Comparison of ENCODE assay signal across 8 mouse cellular contexts in genomic region chr17:75370120-75370519, GRCm38 (mm10).
DNase-seq lines count a peak whose midpoint lies in the region; ATAC-seq and TF ChIP-seq lines count a peak whose summit lies in the region.

No protein-coding gene starts in this region.

- H3K36me3 ChIP-seq in kidney, adult 2 months (ENCODE audit: control insufficient read depth, insufficient read depth, low read length) = no peaks in the 10 kb centered on the region
- H3K36me3 ChIP-seq in midbrain, embryonic 13.5 days = no peaks in the 10 kb centered on the region
- H3K36me3 ChIP-seq in hindbrain, embryonic 12.5 days = no peaks in the 10 kb centered on the region

- WGBS in kidney, adult 2 months = 93% methylated on average over 4 of the region's 4 CpGs
- WGBS in midbrain, embryonic 13.5 days = 89% methylated on average over 4 of the region's 4 CpGs
- 92% methylated on average over 4 of the region's 4 CpGs for WGBS in hindbrain, embryonic 12.5 days

- no peaks in the 10 kb centered on the region for H3K27me3 ChIP-seq in kidney, adult 2 months (replicated peaks; ENCODE audit: control insufficient read depth, insufficient read depth, low read length)
- H3K27me3 ChIP-seq in midbrain, embryonic 13.5 days = no peaks in the 10 kb centered on the region
- H3K27me3 ChIP-seq in hindbrain, embryonic 12.5 days = no peaks in the 10 kb centered on the region

- no peak overlapping the region for H3K4me2 ChIP-seq in midbrain, embryonic 13.5 days (replicated peaks)
- no peak overlapping the region for H3K4me2 ChIP-seq in hindbrain, embryonic 12.5 days (replicated peaks)

- H3K4me1 ChIP-seq in kidney, adult 2 months (ENCODE audit: control insufficient read depth, insufficient read depth, low read length) = no peaks in the 10 kb centered on the region
- no peaks in the 10 kb centered on the region for H3K4me1 ChIP-seq in midbrain, embryonic 13.5 days (replicated peaks)
- no peaks in the 10 kb centered on the region for H3K4me1 ChIP-seq in hindbrain, embryonic 12.5 days

- H3K27ac ChIP-seq in kidney, adult 2 months (ENCODE audit: insufficient read depth, low read depth, low read length) = no peak overlapping the region
- H3K27ac ChIP-seq in midbrain, embryonic 13.5 days = no peak overlapping the region
- no peak overlapping the region for H3K27ac ChIP-seq in hindbrain, embryonic 12.5 days

- DNase-seq in kidney, adult 2 months = peak; percentile 28
- no peak for DNase-seq in kidney, adult 11 months
- DNase-seq in 416B (ENCODE audit: low read depth) (peak; percentile 34), ES-CJ7 (ENCODE audit: low read depth, low spot score) (peak; percentile 56)
- DNase-seq in frontal cortex, postnatal 25 days (ENCODE audit: low spot score in 2 of 2) = no peak

- H3K4me3 ChIP-seq in kidney, adult 2 months (ENCODE audit: insufficient read depth, low read depth, low read length) = no peak overlapping the region
- H3K4me3 ChIP-seq in midbrain, embryonic 13.5 days (replicated peaks) = no peak overlapping the region
- H3K4me3 ChIP-seq in hindbrain, embryonic 12.5 days = no peak overlapping the region

- no peak for TF ChIP-seq POLR2A in kidney, adult 2 months (IDR thresholded peaks at IDR 0.05; ENCODE audit: low read depth, low read length)

- no peak overlapping the region for H3K9ac ChIP-seq in midbrain, embryonic 13.5 days (replicated peaks)
- no peak overlapping the region for H3K9ac ChIP-seq in hindbrain, embryonic 12.5 days

- TF ChIP-seq CTCF in kidney, adult 2 months (conservative IDR thresholded peaks at IDR 0.05; ENCODE audit: insufficient read depth, insufficient read length, low read depth, low read length) = peak; percentile 23; the same call in 1 of the 2 replicates

- H3K9me3 ChIP-seq in midbrain, embryonic 13.5 days = no peaks in the 10 kb centered on the region
- H3K9me3 ChIP-seq in hindbrain, embryonic 12.5 days (replicated peaks) = no peaks in the 10 kb centered on the region

- peak; percentile 64 for ATAC-seq in granulocyte monocyte progenitor cell, adult 5-6 weeks (replicated peaks; ENCODE audit: poor library complexity, severe bottlenecking)
- no peak for ATAC-seq in midbrain, embryonic 13.5 days
- ATAC-seq in hindbrain, embryonic 12.5 days (ENCODE audit: low FRiP score) = no peak

Comparison
In these comparisons a context has a peak if more than half of its experiments do, and no peak if none do; other contexts are left out.
1. DNase-seq: peak in kidney, adult 2 months (single experiment), 416B (single experiment) and ES-CJ7 (single experiment); none in kidney, adult 11 months (single experiment) and frontal cortex, postnatal 25 days (0 of 2).